Mouse (Mus musculus): Measurements from ENCODE around the gene Mlycd. TPM values are rescaled to one million over a fixed set of nuclear protein-coding genes. Genes with fewer than 3 reads are reported as not detected.

Mlycd gene
- total RNA-seq, 2 experiments from 2014 or later: 70.4 to 72.5 TPM

Other genes with a start within 250 kb of the Mlycd start
- 100 to 1,000 TPM; 180 to 183 TPM for gene Hsbp1, start 50.4 kb upstream of the Mlycd start, total RNA-seq (2021)
- 1 to 10 TPM in 1 of 2 experiments, under 1 TPM in 1; 0.55 to 1.5 TPM for gene Osgin1, start 39.2 kb downstream of the Mlycd start, total RNA-seq (2021)
- under 1 TPM in 1 of 2 experiments, not detected in 1; 0.23 TPM for gene Necab2, start 51.8 kb downstream of the Mlycd start, total RNA-seq (2021)
- gene Slc38a8, start 106.8 kb downstream of the Mlycd start, total RNA-seq (2021): not detected
- 10 to 100 TPM; 68.6 to 70.0 TPM for gene Mbtps1, start 163.9 kb downstream of the Mlycd start, total RNA-seq (2021)
- 10 to 100 TPM; 18.4 to 20.2 TPM for gene Hsdl1, start 180.3 kb downstream of the Mlycd start, total RNA-seq (2021)
- not detected for gene Dnaaf1, start 180.4 kb downstream of the Mlycd start, total RNA-seq (2021)
- 1 to 10 TPM; 4.3 to 4.5 TPM for gene Taf1c, start 210.3 kb downstream of the Mlycd start, total RNA-seq (2021)
- gene Adad2, start 217.9 kb downstream of the Mlycd start, total RNA-seq (2021): not detected
- gene Kcng4, start 240.8 kb downstream of the Mlycd start, total RNA-seq (2021): not detected